Mouse (Mus musculus) gastrocnemius, postnatal 4 days (tissue): Measurements from ENCODE around the gene Atp8a2. TPM values are rescaled to one million over a fixed set of nuclear protein-coding genes. Genes with fewer than 3 reads are reported as not detected.

Experiments
- DNase-seq, 2 experiments: peaks; one replicate each; pipeline ENCODE4 v3.0.0; 2021 to 2022; ENCODE audit warnings: low spot score in 2 of 2, mixed read lengths in 2 of 2
- total RNA-seq, 2 experiments: library from RNA; stranded (reverse); gene quantifications; 2 replicates each; pipeline ENCODE4 v1.2.3; 2021

Gene Atp8a2
- total RNA-seq, 2 experiments from 2014 or later: 0.91 to 1.1 TPM

DNA sequence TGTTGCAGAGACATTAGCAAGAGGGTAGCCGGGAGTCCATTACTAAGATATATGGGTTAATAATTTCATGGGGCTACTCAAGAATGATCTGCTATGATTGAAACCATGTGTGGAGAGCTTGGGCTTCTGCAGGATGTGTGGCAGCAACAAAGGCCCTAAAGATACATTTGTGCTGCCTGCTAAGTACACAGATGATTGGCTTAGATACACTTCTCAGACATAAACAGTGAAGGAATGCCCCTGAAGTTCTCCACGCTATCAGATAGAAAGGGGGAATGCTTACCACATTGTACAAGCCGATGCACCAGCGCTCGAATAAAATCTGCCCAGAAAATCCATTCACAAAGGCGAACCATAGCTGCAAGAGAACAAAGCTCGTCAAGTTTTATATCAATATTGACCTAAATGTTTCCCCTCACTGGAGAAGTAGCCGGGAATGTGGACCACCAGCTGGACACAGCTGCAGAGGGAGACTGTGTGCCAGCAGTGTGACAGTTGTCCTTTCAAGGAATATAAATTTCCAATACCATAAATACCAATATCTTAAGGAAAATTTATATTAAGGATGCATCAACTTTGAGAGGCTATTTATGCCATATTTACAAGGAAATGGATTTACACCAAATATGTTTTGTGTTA lies 394.9 kb downstream of the Atp8a2 start:
- no peak for DNase-seq

DNA sequence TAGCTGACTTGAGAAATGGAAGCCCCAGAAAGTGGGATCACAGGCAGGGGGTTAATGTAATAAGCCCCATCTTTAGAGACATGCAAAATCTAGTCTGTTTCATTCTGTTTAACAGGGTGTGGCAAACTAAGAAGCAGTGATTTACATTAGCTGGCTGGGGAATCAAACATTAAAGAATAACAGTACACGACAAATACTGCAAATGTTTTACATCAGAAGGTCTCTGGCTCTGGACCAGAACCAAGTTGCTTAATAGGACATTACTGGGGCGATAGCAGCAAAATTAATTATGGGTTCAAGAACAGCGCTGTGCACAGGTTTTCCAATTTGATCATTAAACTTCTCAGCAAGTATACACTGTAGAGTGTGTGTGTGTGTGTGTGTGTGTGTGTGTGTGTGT lies 397.5 kb downstream of the Atp8a2 start:
- no peak for DNase-seq

DNA sequence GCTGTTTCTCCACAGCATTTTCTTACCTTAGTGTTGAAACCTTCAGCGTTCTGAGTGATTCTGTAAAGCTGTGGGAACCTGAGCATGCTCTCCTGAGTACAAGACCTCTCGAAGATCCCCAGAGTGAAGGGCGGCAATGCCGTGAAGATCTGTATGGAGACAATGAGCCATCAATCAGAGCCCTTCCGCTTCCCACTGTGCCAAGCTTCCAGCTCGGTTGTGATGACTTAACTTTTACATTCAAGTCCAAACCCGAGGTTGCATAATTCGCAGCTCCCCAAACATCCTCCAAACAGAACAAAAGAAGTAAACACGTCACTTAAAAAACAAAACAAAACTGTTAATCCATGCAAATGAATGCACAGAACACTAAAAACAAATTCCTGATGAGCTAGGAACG lies 403.1 kb downstream of the Atp8a2 start:
- no peak for DNase-seq

DNA sequence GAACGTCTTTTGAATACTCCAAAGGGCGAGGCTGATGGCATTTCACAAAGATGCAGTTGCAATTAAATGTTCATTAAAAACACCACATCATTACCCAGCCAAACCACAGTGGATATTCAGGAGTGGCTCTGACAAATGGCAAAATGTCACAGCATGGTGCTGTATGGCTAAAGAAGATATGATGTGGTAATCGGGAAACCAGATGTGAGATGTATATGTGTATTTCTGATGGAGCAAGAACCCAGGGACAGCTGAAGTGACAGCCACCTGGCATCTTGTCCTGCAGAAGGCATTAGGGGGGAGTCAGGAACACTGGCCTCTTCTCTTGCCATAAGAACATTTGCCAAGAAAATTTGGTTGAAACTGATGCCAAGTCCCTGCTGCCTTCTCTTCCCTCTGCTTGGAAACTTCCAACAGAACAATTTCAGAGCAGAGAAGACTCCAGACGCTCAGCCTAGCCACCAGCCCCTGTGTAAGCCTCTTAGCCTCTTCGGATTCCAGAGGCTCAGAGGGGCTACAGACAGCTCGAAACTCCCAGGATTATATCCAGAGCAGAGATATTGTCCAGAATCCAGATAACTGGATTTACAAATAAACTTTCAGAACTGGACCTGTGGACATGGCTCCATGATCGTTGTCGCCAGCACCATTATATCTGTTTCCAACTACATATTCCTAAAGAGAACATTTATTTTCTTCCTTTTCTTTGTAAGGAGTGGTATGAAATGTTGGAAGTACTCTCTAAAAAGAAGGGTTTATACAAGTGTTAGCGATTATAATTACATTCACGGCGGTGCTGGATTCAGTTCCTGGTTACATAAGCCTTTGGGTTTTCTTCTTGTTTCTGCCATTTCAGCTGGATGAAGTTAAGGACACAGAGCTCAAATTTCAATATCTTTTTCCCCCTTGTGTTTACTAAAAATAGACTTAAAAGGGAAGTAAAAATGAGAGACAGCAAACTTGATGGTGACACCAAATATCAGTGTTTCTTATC lies 413.3 kb downstream of the Atp8a2 start:
- no peak for DNase-seq

DNA sequence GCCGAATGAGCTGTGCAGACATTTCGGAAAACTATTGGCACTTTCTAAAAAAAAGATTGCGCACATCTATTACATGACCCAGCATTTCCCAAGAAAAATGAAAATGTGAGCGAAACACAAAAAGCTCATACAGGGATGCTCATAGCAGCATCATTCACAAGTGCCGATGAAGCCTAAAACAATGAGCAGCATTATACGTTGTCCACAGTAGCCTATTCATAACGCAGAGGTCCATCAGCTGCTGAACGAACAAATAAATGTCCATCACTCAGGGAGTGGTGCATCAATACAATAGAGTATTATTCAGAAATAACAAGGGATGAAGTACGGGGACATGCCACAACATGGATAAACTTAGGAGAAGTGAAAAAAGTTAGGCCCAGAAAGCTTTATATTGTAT lies 416.6 kb downstream of the Atp8a2 start:
- no peak for DNase-seq

DNA sequence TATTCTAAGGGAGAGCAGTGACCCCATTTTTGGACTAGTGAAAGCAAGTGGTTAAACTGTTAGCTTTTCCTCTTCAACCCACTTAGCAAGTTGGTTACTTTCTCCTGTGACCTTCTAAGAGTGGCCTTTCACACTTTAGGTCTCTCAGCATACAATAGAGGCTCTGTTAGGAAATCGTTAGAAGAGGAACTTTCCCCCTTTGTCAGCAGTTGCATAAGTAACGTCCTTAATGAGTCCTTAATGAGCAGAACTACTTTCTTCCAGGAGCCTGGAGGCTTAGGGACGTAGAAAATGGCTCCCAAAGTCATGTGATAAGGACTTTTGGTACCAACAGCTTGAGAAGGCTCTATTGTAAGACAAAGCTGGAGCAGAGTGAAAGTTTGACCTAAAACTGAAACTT lies 434.8 kb downstream of the Atp8a2 start:
- DNase-seq: no peak

DNA sequence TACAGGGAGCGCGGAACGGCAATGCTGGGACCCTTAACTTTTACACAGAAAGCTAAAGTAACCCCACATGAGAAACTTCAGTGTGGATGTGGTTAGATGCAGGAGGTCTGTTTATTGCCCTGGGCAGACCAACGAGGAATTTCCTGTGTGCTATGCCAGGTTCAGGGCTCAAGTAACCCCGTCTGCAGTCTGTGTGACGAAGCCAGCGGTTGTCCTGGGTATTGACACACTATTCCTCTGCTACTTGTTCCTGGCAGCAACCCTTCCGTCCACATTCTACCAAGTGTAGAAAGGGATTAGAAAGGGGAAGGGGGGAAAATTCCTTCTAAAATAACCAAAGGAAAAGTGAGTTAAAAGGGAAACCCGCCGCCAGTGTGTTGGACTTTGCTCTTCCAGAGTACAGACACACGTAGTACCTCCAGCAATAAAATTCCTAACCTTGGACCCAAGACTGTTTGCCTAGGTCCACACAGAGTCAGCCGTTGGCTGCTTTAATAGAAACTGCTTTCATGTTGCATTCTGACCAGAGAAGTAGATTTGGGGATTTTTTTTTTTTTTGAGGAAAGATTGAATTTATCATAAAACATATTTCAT lies 437.0 kb downstream of the Atp8a2 start:
- peak in 1 of 2 experiments; percentile 16 for DNase-seq

DNA sequence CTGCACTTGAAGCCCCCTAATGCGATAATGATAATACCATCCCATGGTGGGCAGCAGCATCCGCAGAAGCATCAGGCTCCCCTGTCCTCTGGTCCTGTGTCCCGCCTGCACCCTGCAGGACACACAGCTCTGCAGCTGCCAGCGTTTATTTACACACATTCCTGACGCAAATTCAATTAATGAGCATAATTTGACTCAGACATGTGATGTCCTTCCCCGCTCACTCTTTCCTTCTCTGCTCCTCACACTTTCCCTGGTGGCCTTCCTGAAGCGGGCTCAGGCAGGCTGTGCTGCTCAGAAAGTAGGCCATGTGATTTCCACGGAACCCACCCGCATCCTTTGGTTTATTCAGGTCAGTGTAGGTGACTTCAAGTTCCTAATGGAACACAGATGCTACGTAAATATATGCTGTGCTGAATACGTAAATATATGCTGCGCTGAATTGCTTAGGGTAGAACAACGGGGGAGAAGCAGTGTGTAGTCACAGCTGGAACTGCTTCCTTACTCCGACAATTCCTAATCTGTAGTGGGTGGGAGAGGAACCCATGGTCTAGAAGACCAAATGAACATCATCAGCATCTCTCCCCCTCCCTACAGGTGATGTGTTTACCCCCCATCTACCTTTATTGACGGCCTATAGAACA lies 437.7 kb downstream of the Atp8a2 start:
- DNase-seq: no peak

DNA sequence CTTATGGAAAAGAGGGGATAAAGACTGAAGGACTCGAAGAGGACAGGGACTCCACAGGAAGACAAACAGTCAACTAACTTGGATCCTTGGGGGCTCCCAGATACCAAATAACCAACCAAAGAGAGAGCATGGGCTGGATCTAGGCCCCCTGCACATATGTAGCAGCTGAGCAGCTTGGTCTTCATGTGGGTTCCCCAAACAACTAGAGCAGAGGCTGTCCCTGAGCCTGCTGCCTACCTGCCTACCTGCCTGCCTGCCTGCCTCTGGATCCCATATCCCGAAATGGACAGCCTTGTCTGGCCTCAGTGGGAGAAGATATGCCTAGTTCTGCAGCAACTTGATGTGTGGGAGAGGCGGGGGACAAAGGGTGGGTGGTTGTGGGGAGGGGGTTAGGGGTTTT lies 444.6 kb downstream of the Atp8a2 start:
- DNase-seq: no peak

DNA sequence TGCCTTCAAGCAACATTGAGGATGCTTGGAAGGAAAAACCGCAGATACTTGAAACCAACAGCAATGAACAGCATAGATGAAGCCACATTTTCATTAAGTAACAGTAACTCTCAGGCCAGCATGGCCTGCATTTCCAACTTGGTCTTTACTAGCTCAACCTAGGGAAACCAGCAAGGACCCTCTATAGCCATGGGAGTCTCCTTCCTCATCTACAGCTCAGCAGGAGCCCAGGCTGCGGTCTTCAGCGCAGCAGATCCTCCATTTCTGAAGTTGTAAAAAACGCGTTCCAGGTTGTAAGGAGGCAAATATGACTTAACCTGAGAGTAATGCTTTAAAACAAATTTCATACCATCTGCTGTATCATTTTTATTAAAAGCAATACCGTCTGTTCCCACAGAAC lies 447.0 kb downstream of the Atp8a2 start:
- no peak for DNase-seq

DNA sequence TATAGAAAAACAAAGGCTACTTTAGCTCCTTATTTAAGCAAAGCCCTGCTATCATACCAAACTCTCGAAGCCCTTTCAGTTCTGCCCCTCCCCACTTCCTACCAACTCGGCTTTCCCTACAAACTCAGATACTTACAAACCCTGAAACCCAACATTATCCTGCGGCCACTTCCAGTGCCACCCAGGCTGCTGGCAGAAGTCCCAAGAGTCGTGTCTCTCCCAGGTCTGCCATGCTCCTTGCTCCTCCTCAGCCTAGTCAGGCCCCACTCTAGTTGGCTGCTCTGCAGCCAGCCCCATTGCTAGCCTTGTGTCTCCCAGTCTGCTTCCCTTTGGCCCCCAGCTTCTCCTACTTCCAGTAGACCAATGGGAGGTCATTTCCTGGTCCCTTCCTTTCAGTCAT lies 451.3 kb downstream of the Atp8a2 start:
- no peak for DNase-seq

DNA sequence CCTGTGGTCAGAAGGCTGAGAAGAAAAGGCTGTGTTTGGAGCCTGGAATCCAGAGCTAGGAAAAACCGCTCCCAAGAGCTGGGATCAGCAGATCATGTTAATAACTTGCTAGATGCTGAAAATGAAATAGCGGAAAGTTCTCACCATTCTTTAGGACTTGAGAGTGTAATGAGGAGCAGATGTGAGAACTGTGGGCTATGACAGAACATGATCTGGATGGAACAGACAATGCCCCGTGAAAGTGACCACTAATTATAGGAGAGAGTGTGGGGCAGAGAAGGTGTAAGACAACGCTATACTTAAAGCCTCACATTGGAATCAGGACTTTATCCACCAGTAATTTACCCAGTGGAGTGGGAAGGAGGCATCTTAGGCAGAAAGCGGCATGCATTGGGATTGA lies 455.2 kb downstream of the Atp8a2 start:
- DNase-seq: no peak

DNA sequence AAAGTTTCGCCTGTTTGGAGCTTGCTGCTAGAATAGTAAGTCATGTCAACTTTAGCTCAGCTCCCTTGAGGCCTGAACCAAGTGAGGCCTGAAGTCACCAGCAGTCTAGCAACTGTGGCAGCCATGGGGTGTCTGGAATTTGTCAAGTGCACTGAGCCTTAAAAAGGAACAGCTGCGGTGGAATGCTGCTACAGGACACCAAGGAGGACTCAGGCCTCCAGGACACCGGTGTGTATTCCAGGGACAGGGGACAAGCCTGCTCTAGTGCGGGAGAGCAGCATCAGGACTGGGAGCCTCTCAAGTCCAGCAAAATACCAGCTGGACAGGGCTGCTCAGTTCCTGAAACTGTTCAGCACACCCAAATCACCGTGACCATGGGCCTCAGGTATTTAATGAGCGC lies 457.5 kb downstream of the Atp8a2 start:
- no peak for DNase-seq

DNA sequence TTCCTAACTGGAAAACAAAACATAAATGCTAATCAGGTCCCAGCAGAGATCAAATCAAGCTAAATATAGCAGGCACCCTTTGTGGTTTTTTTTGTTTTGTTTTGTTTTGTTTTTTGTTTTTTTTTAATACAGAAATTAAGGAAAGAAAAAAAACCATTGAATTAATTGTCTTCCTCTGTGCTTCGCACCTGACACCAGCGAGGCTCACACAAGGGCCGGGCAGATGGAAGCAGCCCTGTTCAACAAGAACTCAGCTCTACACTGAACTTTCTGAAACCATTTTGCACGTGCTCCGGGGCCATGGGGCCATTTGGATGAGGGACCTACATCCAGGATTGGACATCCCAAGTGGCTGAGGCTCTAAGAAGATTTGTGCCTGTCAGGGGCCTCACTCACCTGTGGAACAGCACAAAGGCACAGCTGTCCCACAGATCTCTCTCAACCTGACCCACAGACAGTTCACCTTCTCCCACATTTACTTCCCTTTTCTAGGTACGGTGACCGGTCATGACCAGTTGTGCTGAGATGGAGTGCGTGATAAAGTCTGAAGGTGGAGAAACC lies 459.2 kb downstream of the Atp8a2 start:
- DNase-seq: no peak

DNA sequence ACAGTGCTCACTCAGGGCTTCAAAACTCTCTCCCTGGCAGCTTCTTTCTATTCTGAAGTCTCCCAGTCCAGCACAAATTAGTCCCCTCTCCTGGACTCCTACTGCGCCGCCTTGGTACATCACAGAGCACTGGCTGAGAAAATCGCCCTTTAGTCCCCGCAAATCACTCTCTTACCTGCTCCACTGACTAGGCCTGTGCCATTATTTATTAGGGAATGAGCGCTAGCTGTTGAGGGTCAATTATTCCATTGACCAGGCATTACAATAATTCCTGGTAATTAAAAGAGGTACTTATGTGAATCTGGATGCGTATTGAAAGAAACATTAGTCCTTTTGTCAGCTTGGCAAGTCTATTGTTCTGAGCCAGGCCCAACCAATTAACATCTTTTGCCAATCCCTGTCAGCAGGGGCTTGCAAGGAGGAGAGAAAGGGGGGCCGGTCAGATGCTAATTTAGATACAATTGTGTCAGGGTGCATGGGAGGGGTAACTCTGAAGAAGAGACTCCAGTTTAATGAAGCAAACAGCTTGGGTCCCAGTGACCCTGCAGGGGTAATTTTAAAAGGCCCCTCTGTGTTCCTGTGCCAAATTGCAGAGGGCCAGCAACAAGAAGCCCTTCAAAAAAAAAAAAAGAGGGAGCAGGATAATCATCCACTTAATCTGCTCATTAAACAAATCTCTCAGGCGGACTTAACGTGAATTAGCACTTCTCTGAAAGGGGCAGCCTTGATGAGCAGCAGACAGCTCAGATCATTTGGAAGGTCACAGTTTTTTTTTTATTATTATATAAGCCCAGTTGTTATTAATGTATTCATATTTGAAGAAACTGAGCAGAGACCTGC lies 459.9 kb downstream of the Atp8a2 start:
- DNase-seq: no peak

DNA sequence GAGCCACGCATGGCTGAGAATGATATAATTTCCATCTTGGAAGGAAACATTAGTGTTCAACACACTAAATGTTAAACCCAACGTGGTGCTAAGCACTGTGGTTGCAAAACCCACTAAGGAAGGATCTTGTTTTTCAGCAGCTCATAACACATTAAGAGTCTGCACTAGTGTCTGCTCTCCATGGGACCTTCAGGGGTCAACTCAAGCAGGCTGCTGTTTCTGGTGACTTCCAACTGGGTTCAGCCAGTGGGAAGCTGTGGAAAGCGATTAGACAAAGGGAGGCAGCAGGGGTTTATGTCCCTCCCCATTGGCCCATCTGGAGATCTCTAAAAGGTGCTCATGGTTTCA lies 467.0 kb downstream of the Atp8a2 start:
- no peak for DNase-seq

DNA sequence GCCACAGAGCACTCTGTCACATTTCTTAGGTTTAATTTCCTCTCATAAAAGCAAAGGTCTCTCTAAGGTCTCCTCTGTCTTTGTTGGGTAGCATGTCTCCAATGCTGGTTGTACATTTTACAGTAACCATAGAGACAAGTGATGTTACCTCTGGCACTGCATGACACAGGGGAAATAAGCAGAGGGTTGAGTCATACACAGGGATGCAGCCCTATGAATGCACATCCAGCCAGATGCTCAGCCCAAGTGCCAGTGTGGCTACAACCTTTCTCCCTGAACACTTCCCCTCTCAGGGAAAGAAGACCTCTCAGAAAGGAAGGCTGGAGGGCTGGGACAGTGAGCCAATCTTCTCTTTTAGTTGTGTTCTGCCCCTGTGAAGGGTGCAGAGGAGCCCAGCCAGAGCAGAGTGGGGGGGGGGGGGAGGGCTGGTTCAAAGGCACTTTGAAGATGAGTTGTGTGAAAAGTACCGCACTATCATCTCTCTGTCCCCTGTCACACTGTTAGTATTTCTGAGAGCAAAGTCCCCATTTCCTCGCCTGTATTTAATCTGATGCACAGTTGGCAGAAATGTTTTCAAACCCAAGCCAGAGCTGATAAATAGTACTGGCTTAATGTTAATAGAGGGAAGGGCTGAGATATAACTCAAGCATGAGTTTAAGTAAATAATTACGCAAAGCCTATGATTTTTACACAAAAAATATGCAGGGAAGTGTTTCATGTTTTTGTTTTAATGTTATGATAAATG lies 467.5 kb downstream of the Atp8a2 start:
- DNase-seq: no peak

DNA sequence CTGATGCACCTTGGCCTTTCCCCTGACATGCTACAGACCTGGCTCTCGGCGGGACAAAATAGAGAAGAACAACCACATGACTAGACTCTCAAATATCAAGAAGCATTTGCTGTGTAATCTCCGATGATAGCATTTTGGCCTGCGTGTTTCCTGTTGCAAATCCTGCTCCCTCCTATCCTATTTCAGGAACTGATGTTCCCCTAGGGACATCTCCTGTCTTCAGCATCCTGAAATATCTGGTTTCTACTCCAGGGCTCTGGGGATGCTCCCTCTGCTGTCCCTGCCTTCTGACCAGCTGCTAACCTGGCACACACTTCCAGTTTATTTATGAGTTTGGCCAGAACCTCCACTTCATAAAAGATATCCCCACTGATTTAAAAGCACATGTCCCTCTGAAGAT lies 470.0 kb downstream of the Atp8a2 start:
- no peak for DNase-seq

DNA sequence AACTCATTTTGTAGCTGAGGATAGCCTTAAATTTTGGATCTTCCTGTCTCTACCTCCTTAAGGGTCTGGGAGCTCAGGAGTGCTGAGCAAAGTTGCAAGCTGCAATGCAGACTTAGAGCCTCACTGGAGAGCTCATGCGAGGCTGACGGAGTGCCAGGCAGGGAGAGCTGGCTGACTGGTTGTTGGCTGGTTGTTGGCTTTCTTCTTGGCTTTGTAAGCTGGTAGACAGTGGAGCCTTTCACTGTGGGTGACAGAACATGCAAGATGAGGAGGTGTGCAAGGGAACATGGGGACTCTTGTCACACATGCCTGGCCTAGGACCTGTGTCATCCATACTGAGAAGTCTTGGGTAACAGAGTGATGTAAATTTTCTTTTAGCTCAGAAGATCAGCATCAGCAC lies 473.8 kb downstream of the Atp8a2 start:
- DNase-seq: no peak

DNA sequence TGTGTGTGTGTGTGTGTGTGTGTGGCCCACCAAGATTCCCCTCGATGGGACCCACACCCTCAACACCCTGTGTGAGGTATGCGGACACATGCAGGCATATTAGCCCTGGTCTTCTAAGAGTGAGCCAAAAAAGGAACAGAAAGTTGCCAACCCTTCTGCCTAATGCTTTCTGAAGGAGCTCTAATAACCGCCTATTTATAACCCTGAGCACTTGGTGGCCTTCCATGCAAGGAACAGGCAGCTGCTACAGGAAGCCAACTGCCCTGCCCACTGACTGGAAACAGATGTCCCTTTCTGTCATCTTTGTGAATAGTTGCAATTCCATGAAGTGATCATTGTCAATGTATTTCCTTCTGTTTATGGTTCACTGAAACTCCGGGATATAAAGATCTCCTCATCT lies 475.0 kb downstream of the Atp8a2 start:
- peak in 1 of 2 experiments; percentile 32 for DNase-seq
